Mouse (Mus musculus) forebrain, embryonic 14.5 days (tissue): ENCODE results near the gene 1700056E22Rik. TPM values are rescaled to one million over a fixed set of nuclear protein-coding genes. Genes with fewer than 3 reads are reported as not detected.

Source experiments
- ATAC-seq: fragments of 200-750 bp; cut with Nextera tagmentation; 2 replicates; pipeline ENCODE4 v1.8.0; 2017; ENCODE audit warnings: mild to moderate bottlenecking, moderate library complexity
- DNase-seq: peaks from one replicate; pipeline ENCODE4 v3.0.0-alpha.2; 2015; ENCODE audit warnings: low spot score
- H3K27ac ChIP-seq: fragments of 300-500 bp; sonication (generic); 2 replicates; pipeline ENCODE4 v1.5.1; 2014; ENCODE audit warnings: low read depth, mild to moderate bottlenecking, control low read depth, low read length, moderate library complexity
- H3K27me3 ChIP-seq: fragments of 300-500 bp; sonication (generic); replicated peaks from 2 replicates; pipeline ENCODE4 v1.6.1; 2014; ENCODE audit warnings: low read length, control low read depth, mixed read lengths; ENCODE audit not compliant: control insufficient read depth, insufficient read depth
- H3K36me3 ChIP-seq: fragments of 300-500 bp; sonication (generic); 2 replicates; pipeline ENCODE4 v1.6.1; 2014; ENCODE audit warnings: low read length, control low read depth; ENCODE audit not compliant: control insufficient read depth, insufficient read depth
- H3K4me1 ChIP-seq: fragments of 300-500 bp; sonication (generic); 2 replicates; pipeline ENCODE4 v1.6.1; 2014; ENCODE audit warnings: antibody characterized with exemption, low read length, control low read depth; ENCODE audit not compliant: control insufficient read depth, insufficient read depth
- H3K4me2 ChIP-seq: fragments of 300-500 bp; sonication (generic); 2 replicates; pipeline ENCODE4 v1.6.1; 2014; ENCODE audit warnings: mild to moderate bottlenecking, control low read depth, low read length
- H3K4me3 ChIP-seq: fragments of 300-500 bp; sonication (generic); 2 replicates; pipeline ENCODE4 v1.5.1; 2014; ENCODE audit warnings: low read depth, low read length, control low read depth
- H3K9ac ChIP-seq: fragments of 300-500 bp; sonication (generic); 2 replicates; pipeline ENCODE4 v1.6.1; 2014; ENCODE audit warnings: mild to moderate bottlenecking, low read length, control low read depth, moderate library complexity
- H3K9me3 ChIP-seq: fragments of 300-500 bp; sonication (generic); replicated peaks from 2 replicates; pipeline ENCODE4 v1.6.1; 2016; ENCODE audit warnings: low read length, control low read depth, mixed read lengths; ENCODE audit not compliant: control insufficient read depth
- WGBS: fragments of 180-500 bp; shearing (Covaris S2); extraction: QIAGEN DNeasy Blood & Tissue Kit; methylation state at CpG from one replicate; pipeline ENCODE4 v1.1.7; 2014; 5-methylcytosine and 5-hydroxymethylcytosine counted together
- polyA plus RNA-seq: library from polyadenylated mRNA; unstranded; fragments of >200 nt; fragmentation: Nextera tagmentation; extraction: Ambion mirVana; gene quantifications from 2 replicates; pipeline ENCODE4 v1.2.1, GENCODE M21; 2014

Gene 1700056E22Rik
- polyA plus RNA-seq, 1 experiment from 2014 or later, result 0.72 TPM

GRCm38 (mm10) chr1:184019722-184020107 is 14.4 kb downstream of the 1700056E22Rik start:
- Histone ChIP-seq H3K36me3 (no peaks in the 10 kb centered on the region), H3K27ac (no peak overlapping the region), H3K9me3 (no peaks in the 10 kb centered on the region), H3K4me1 (no peaks in the 10 kb centered on the region), H3K9ac (no peak overlapping the region), H3K4me3 (no peak overlapping the region), H3K27me3 (no peaks in the 10 kb centered on the region), H3K4me2 (no peak overlapping the region)
- WGBS, result 55% methylated on average over 6 of the region's 6 CpGs
- no peak for ATAC-seq
- DNase-seq, result no peak

- no peak overlapping the region for H3K9ac ChIP-seq
- H3K27me3 ChIP-seq, result no peaks in the 10 kb centered on the region
- H3K36me3 ChIP-seq, result no peaks in the 10 kb centered on the region
- WGBS, result 57% methylated on average over 6 of the region's 6 CpGs
- no peak for DNase-seq
- no peaks in the 10 kb centered on the region for H3K9me3 ChIP-seq
- ATAC-seq, result no peak
- no peaks in the 10 kb centered on the region for H3K4me1 ChIP-seq
- no peak overlapping the region for H3K4me2 ChIP-seq
- no peak overlapping the region for H3K4me3 ChIP-seq
- H3K27ac ChIP-seq, result no peak overlapping the region
These were observed 14.9 kb downstream of the 1700056E22Rik start for GRCm38 (mm10) chr1:184019042-184019721.

DNA sequence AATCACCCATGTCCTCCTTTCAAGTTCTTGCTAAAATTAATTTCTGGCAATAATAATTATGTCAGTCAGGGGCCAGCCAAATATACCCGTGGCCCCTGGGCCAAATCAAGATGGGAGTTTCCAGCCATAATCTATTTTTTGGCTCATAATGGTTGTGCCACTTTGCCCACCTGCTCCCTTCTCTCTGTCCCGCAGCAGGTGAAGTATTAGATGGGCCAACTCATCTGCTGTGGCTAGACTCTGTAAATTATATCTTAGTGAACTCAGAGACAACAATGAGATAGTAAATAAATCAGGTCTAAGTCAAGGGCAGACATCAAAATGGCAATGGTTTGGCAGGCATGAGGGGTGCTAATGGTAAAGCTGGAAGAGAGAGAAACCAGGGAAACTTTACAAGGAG is 16.5 kb downstream of the 1700056E22Rik start:
- H3K4me3 ChIP-seq, result no peak overlapping the region
- no peaks in the 10 kb centered on the region for H3K4me1 ChIP-seq
- no peak overlapping the region for H3K4me2 ChIP-seq
- no peak overlapping the region for H3K27ac ChIP-seq
- no peaks in the 10 kb centered on the region for H3K36me3 ChIP-seq
- no peak overlapping the region for H3K9ac ChIP-seq
- no peak for DNase-seq
- ATAC-seq, result no peak
- 88% methylated on average over 2 of the region's 2 CpGs for WGBS
- no peaks in the 10 kb centered on the region for H3K27me3 ChIP-seq
- no peaks in the 10 kb centered on the region for H3K9me3 ChIP-seq

- no peak for DNase-seq
- WGBS, result 78% methylated on average over 10 of the region's 10 CpGs
- no peak overlapping the region for H3K4me2 ChIP-seq
- no peaks in the 10 kb centered on the region for H3K9me3 ChIP-seq
- no peaks in the 10 kb centered on the region for H3K27me3 ChIP-seq
- H3K4me3 ChIP-seq, result no peak overlapping the region
- no peaks in the 10 kb centered on the region for H3K4me1 ChIP-seq
- ATAC-seq, result no peak
- no peaks in the 10 kb centered on the region for H3K36me3 ChIP-seq
- H3K27ac ChIP-seq, result no peak overlapping the region
- H3K9ac ChIP-seq, result no peak overlapping the region
These were observed 17.9 kb downstream of the 1700056E22Rik start for GRCm38 (mm10) chr1:184015995-184016730.

DNA sequence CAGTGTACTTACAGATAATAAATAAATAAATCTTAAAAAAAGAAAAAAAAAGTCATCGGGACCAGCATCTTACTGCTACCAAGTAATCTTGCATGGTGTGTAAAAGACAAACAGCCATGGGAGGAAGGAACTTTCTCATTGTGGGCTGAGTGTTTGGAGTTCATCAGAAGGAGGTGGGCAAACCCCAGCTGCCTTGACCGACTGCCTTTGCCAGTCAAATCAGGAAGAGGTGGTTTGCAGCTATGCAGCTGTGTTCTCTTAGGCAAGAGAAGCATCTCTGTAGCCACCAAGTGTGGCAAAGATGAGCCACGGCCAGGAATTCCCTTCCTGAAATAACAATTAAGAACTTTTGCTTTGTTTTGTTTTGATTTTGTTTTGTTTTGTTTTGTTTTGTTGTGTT is 20.0 kb downstream of the 1700056E22Rik start:
- Histone ChIP-seq H3K4me3 (no peak overlapping the region), H3K4me1 (no peaks in the 10 kb centered on the region), H3K36me3 (no peaks in the 10 kb centered on the region), H3K9ac (no peak overlapping the region), H3K4me2 (no peak overlapping the region), H3K27ac (no peak overlapping the region), H3K9me3 (no peaks in the 10 kb centered on the region), H3K27me3 (no peaks in the 10 kb centered on the region)
- ATAC-seq (no peak), DNase-seq (no peak)
- 84% methylated on average over 3 of the region's 3 CpGs for WGBS

GRCm38 (mm10) chr1:184013106-184013505 is 21.0 kb downstream of the 1700056E22Rik start, which contains the start of gene Dusp10:
Gene Dusp10 (plus strand): TSS chr1:184013302.
- Histone ChIP-seq H3K4me1 (no peaks in the 10 kb centered on the region), H3K36me3 (no peaks in the 10 kb centered on the region), H3K27ac (no peak within 1 kb of the TSS), H3K9me3 (no peaks in the 10 kb centered on the region), H3K9ac (no peak within 1 kb of the TSS), H3K4me3 (no peak within 1 kb of the TSS), H3K27me3 (no peaks in the 10 kb centered on the region), H3K4me2 (no peak within 1 kb of the TSS)
- WGBS, result 84% methylated on average over 4 of the region's 4 CpGs
- no peak for DNase-seq
- ATAC-seq, result no peak

DNA sequence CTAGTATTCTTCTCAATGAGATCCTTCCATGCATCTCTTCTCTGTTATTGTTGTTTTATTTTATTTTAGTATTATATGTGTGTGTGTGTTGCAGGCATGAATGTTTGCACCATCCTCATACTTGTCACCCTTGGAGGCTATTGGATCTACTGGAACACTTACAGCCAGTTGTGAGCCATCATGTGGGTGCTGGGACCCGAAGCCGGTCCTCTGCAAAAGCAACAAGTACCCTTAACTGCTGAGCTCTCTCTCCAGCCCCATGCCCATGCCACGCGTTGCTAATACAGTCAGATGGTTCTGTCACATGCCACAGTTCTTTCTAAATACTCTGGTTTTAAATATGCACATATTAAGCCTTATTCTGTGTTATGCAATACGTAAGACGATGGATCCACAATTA is 22.8 kb downstream of the 1700056E22Rik start:
- H3K4me3 ChIP-seq, result no peak overlapping the region
- no peak for DNase-seq
- WGBS, result 95% methylated on average over 6 of the region's 6 CpGs
- no peaks in the 10 kb centered on the region for H3K36me3 ChIP-seq
- H3K9me3 ChIP-seq, result no peaks in the 10 kb centered on the region
- H3K4me1 ChIP-seq, result no peaks in the 10 kb centered on the region
- H3K27me3 ChIP-seq, result no peaks in the 10 kb centered on the region
- H3K4me2 ChIP-seq, result no peak overlapping the region
- no peak for ATAC-seq
- no peak overlapping the region for H3K27ac ChIP-seq
- no peak overlapping the region for H3K9ac ChIP-seq

- no peak for ATAC-seq
- H3K4me2 ChIP-seq, result no peak overlapping the region
- no peak overlapping the region for H3K9ac ChIP-seq
- DNase-seq, result no peak
- no peaks in the 10 kb centered on the region for H3K9me3 ChIP-seq
- H3K27me3 ChIP-seq, result no peaks in the 10 kb centered on the region
- no peak overlapping the region for H3K4me3 ChIP-seq
- H3K36me3 ChIP-seq, result no peaks in the 10 kb centered on the region
- H3K4me1 ChIP-seq, result no peaks in the 10 kb centered on the region
- H3K27ac ChIP-seq, result no peak overlapping the region
These were observed 28.0 kb downstream of the 1700056E22Rik start for GRCm38 (mm10) chr1:184006086-184006485.

GRCm38 (mm10) chr1:184005315-184006058 is 28.6 kb downstream of the 1700056E22Rik start:
- WGBS, result 84% methylated on average over 6 of the region's 6 CpGs

More at GRCm38 (mm10) chr1:184005315-184006058, 28.6 kb downstream of the 1700056E22Rik start:
- Histone ChIP-seq H3K4me2 (no peak overlapping the region), H3K27ac (no peak overlapping the region), H3K27me3 (no peaks in the 10 kb centered on the region), H3K4me3 (no peak overlapping the region), H3K9ac (no peak overlapping the region), H3K36me3 (no peaks in the 10 kb centered on the region), H3K4me1 (no peaks in the 10 kb centered on the region), H3K9me3 (no peaks in the 10 kb centered on the region)
- no peak for ATAC-seq
- no peak for DNase-seq
